Mouse (Mus musculus) forebrain, postnatal 0 days (tissue): ENCODE data around the gene Zbed6. TPM values are rescaled to one million over a fixed set of nuclear protein-coding genes. Genes with fewer than 3 reads are reported as not detected.

ENCODE experiments used
- ATAC-seq: fragments of 200-750 bp; cut with Nextera tagmentation; 2 replicates; pipeline ENCODE4 v1.8.0; 2017; ENCODE audit warnings: mild to moderate bottlenecking, moderate library complexity
- DNase-seq: peaks from one replicate; pipeline ENCODE4 v3.0.0-alpha.2; 2015
- H3K27ac ChIP-seq: fragments of 300-500 bp; sonication (generic); 2 replicates; pipeline ENCODE4 v1.5.1; 2014; ENCODE audit warnings: low read depth, mild to moderate bottlenecking, antibody characterized with exemption, low read length, moderate library complexity, mixed read lengths
- H3K27me3 ChIP-seq: fragments of 300-500 bp; sonication (generic); 2 replicates; pipeline ENCODE4 v1.6.1; 2014; ENCODE audit warnings: mild to moderate bottlenecking, low read length, mixed read lengths; ENCODE audit not compliant: insufficient read depth
- H3K36me3 ChIP-seq: fragments of 300-500 bp; sonication (generic); 2 replicates; pipeline ENCODE4 v1.6.1; 2014; ENCODE audit warnings: mild to moderate bottlenecking, moderate library complexity; ENCODE audit not compliant: insufficient read depth
- H3K4me1 ChIP-seq: fragments of 300-500 bp; sonication (generic); 2 replicates; pipeline ENCODE4 v1.6.1; 2014; ENCODE audit warnings: antibody characterized with exemption; ENCODE audit not compliant: insufficient read depth
- H3K4me2 ChIP-seq: fragments of 300-500 bp; sonication (generic); 2 replicates; pipeline ENCODE4 v1.6.1; 2014; ENCODE audit warnings: low read depth, mild to moderate bottlenecking, moderate library complexity
- H3K4me3 ChIP-seq: fragments of 300-500 bp; sonication (generic); 2 replicates; pipeline ENCODE4 v1.5.1; 2014; ENCODE audit warnings: low read depth, low read length, mixed read lengths
- H3K9ac ChIP-seq: fragments of 300-500 bp; sonication (generic); 2 replicates; pipeline ENCODE4 v1.6.1; 2014; ENCODE audit warnings: mild to moderate bottlenecking
- H3K9me3 ChIP-seq: fragments of 300-500 bp; sonication (generic); 2 replicates; pipeline ENCODE4 v1.6.1; 2016; ENCODE audit warnings: low read length
- CTCF ChIP-seq: sonication (generic); IDR thresholded peaks from 2 replicates; pipeline ENCODE4 v1.5.1; 2016; ENCODE audit warnings: antibody characterized with exemption, control low read depth, low read depth
- WGBS: fragments of 180-500 bp; shearing (Covaris S2); extraction: QIAGEN DNeasy Blood & Tissue Kit; methylation state at CpG from one replicate; pipeline ENCODE4 v1.1.7; 2014; 5-methylcytosine and 5-hydroxymethylcytosine counted together
- polyA plus RNA-seq: library from polyadenylated mRNA; unstranded; fragments of >200 nt; fragmentation: Nextera tagmentation; extraction: Ambion mirVana; gene quantifications from 2 replicates; pipeline ENCODE4 v1.2.1, GENCODE M21; 2015
- total RNA-seq: library from RNA; depleted of rRNA; stranded (reverse); fragments of >200 nt; gene quantifications from 2 replicates; pipeline ENCODE4 v1.2.3, GENCODE M21; 2014

Gene Zbed6
- total and polyA plus RNA-seq, 2 experiments from 2014 or later = 5.7 TPM; not detected in 1

- Histone ChIP-seq H3K27me3 (no peaks in the 10 kb centered on the region), H3K36me3 (peaks cover 52% of the 10 kb centered on the region), H3K9me3 (no peaks in the 10 kb centered on the region), H3K9ac (no peak overlapping the region), H3K4me2 (no peak overlapping the region), H3K4me3 (no peak overlapping the region), H3K4me1 (no peaks in the 10 kb centered on the region), H3K27ac (no peak overlapping the region)
- WGBS = 96% methylated on average over 5 of the region's 5 CpGs
- DNase-seq (no peak), ATAC-seq (no peak)
- TF ChIP-seq CTCF = no peak
Observed at GRCm38 (mm10) chr1:133645652-133646051, 15.0 kb downstream of the Zbed6 start.

DNA sequence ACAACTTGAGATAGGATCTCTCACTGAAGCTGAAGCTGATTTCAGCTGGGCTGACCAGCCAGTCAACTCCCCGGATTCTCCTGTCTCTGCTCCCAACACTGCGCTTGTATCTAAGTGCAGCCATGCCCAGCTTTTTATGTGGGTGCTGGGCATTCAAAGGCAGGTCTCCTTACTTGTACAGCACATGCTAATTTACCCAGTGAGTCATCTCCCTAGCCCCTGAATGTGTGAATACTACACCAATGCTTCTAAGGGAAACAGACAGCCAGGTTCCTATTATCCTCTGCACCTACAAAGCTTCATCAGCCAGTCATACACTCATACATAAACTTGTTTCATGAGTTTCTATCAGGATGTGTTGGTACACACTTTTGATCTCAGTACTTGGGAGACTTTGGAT lies 19.5 kb downstream of the Zbed6 start:
- H3K9ac ChIP-seq = no peak overlapping the region
- H3K9me3 ChIP-seq = no peaks in the 10 kb centered on the region
- H3K36me3 ChIP-seq = peaks cover 80% of the 10 kb centered on the region
- H3K4me3 ChIP-seq = no peak overlapping the region
- H3K27me3 ChIP-seq = no peaks in the 10 kb centered on the region
- ATAC-seq (no peak), DNase-seq (no peak)
- no peak overlapping the region for H3K27ac ChIP-seq
- TF ChIP-seq CTCF = no peak
- WGBS = 95% methylated on average over 2 of the region's 2 CpGs
- H3K4me2 ChIP-seq = no peak overlapping the region
- no peaks in the 10 kb centered on the region for H3K4me1 ChIP-seq

GRCm38 (mm10) chr1:133638517-133638916 lies 22.2 kb downstream of the Zbed6 start:
- no peak overlapping the region for H3K9ac ChIP-seq
- ATAC-seq = no peak
- no peak for DNase-seq
- TF ChIP-seq CTCF = no peak
- H3K9me3 ChIP-seq = no peaks in the 10 kb centered on the region
- H3K27me3 ChIP-seq = no peaks in the 10 kb centered on the region
- H3K36me3 ChIP-seq = peaks cover 78% of the 10 kb centered on the region
- WGBS = 94% methylated on average over 6 of the region's 6 CpGs
- H3K27ac ChIP-seq = no peak overlapping the region
- H3K4me1 ChIP-seq = no peaks in the 10 kb centered on the region
- H3K4me2 ChIP-seq = no peak overlapping the region
- H3K4me3 ChIP-seq = no peak overlapping the region

DNA sequence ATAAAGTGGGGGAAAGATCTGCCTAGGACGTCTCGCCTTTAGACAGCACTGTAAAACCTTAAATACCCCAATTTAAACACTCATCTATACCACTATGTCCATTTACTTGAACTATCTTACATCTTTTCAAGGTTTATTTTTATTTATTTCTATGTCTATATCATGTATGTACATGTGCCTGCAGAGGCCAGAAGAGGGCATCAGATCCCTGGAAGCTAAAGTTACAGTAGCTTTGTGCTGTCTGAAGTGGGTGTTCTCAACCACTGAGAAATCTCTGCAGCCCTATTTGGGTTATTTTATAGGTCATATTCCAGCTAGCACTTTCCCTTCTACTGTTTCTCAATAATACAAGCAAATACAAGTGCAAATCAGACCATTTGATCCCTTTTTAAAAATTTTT lies 28.5 kb downstream of the Zbed6 start:
- DNase-seq (peak; percentile 22), ATAC-seq (no peak)
- Histone ChIP-seq H3K36me3 (peaks cover 71% of the 10 kb centered on the region), H3K4me3 (no peak overlapping the region), H3K27me3 (no peaks in the 10 kb centered on the region), H3K4me1 (no peaks in the 10 kb centered on the region), H3K9ac (no peak overlapping the region), H3K9me3 (no peaks in the 10 kb centered on the region), H3K27ac (no peak overlapping the region), H3K4me2 (no peak overlapping the region)
- 94% methylated on average over 2 of the region's 2 CpGs for WGBS
- peak; percentile 49 for TF ChIP-seq CTCF

DNA sequence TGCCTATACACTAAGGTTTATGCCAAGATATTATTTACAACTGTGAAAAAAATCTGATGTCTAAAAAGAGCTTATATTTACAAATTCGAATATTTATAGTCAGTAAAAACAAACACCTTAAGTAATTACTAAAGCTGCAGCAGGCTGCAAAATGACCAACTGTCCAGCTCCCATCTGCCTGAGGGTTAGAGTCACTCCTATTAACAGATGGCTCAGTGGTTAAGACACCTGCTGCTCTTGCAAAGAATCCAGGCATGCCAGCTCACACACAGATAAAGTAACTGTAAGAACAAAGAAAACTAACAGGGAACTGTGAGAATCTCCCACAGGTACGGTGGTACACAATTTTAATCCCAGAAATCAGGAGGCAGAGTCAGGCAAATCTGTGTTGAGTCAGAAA lies 35.6 kb downstream of the Zbed6 start:
- DNase-seq (no peak), ATAC-seq (no peak)
- peaks cover 64% of the 10 kb centered on the region for H3K36me3 ChIP-seq
- no peak overlapping the region for H3K4me2 ChIP-seq
- no peaks in the 10 kb centered on the region for H3K27me3 ChIP-seq
- 68% methylated on average over 2 of the region's 2 CpGs for WGBS
- no peak overlapping the region for H3K9ac ChIP-seq
- no peaks in the 10 kb centered on the region for H3K4me1 ChIP-seq
- no peak overlapping the region for H3K27ac ChIP-seq
- no peak overlapping the region for H3K4me3 ChIP-seq
- no peak for TF ChIP-seq CTCF
- no peaks in the 10 kb centered on the region for H3K9me3 ChIP-seq

DNA sequence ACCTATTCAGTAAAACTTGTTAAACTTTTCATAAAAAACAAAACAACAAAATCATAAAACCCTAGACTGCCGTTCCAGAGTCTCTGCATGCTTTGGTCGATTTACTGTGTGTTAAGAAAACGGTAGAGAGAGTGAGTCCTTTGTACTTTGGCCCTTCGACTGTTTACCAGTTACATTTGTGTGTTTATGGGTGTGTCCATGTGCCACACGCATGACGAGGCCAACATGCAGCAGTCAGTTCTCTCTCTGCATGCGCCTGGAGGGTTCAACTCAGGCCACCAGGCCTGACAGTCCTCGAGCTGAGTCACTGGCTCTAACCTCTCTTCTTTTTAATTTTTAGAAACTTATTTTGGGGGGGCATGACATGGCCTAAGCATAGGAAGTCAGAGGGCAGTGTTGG lies 42.4 kb downstream of the Zbed6 start:
- no peak for TF ChIP-seq CTCF
- Histone ChIP-seq H3K4me1 (no peaks in the 10 kb centered on the region), H3K9me3 (no peaks in the 10 kb centered on the region), H3K9ac (no peak overlapping the region), H3K36me3 (peaks cover 38% of the 10 kb centered on the region), H3K4me3 (no peak overlapping the region), H3K4me2 (no peak overlapping the region), H3K27ac (no peak overlapping the region), H3K27me3 (no peaks in the 10 kb centered on the region)
- 85% methylated on average over 8 of the region's 8 CpGs for WGBS
- DNase-seq (no peak), ATAC-seq (no peak)

DNA sequence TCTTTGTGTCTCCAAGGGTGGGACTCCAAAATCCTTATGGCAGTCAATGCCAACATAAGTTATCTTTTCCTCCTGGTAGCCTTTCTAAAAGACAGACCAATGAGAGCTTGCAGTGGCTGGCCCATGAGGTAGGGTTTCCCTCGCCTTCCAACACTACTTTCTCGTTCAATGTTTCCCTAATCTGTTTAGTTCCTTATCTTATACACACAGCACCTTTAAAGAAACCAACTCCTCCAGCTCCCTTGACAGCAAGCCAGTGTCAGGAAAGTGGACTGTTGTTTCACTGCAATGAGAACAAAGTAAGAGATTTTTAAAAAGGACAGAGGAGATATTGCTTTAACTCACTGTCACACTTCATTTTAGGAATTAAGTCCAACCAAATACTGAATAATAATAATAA lies 42.8 kb downstream of the Zbed6 start:
- Histone ChIP-seq H3K4me1 (no peaks in the 10 kb centered on the region), H3K4me3 (no peak overlapping the region), H3K9ac (no peak overlapping the region), H3K4me2 (no peak overlapping the region), H3K9me3 (no peaks in the 10 kb centered on the region), H3K36me3 (peaks cover 35% of the 10 kb centered on the region), H3K27me3 (no peaks in the 10 kb centered on the region), H3K27ac (no peak overlapping the region)
- no peak for DNase-seq
- 60% methylated on average over 2 of the region's 2 CpGs for WGBS
- no peak for TF ChIP-seq CTCF
- no peak for ATAC-seq

GRCm38 (mm10) chr1:133613817-133614216 lies 46.9 kb downstream of the Zbed6 start:
- 82% methylated on average over 3 of the region's 3 CpGs for WGBS
- peaks cover 10% of the 10 kb centered on the region; the same call in 1 of the 2 replicates for H3K36me3 ChIP-seq
- no peak overlapping the region for H3K27ac ChIP-seq
- H3K27me3 ChIP-seq = no peaks in the 10 kb centered on the region
- no peaks in the 10 kb centered on the region for H3K4me1 ChIP-seq
- TF ChIP-seq CTCF = peak; percentile 49
- H3K9me3 ChIP-seq = no peaks in the 10 kb centered on the region
- no peak overlapping the region for H3K9ac ChIP-seq
- DNase-seq = no peak
- H3K4me2 ChIP-seq = no peak overlapping the region
- no peak for ATAC-seq
- no peak overlapping the region for H3K4me3 ChIP-seq
